Mouse (Mus musculus) megakaryocyte, adult 5-6 weeks (primary cell): Measurements from ENCODE around the gene Adgre5. TPM values are rescaled to one million over a fixed set of nuclear protein-coding genes. Genes with fewer than 3 reads are reported as not detected.

Experiments used
- ATAC-seq: 2 replicates; pipeline ENCODE4 v1.8.0; 2016; ENCODE audit warnings: mild to moderate bottlenecking, inconsistent platforms; ENCODE audit not compliant: poor library complexity, severe bottlenecking
- total RNA-seq, 2 experiments: library from RNA; stranded (forward) in 1 of 2; stranded (reverse) in 1 of 2; fragments of 153-499, 151-499 nt in 1 of 2; fragments of 221-1000, 200-1000 nt in 1 of 2; gene quantifications; 2 replicates each; pipeline versions ENCODE4 v1.2.3 to v1.2.4; 2015 to 2017

The Adgre5 gene
- total RNA-seq, 2 experiments from 2014 or later: 242 to 299 TPM

- ATAC-seq: peak; percentile 85
Observed at GRCm38 (mm10) chr8:83724697-83725482, 16.2 kb downstream of the Adgre5 start.

GRCm38 (mm10) chr8:83723447-83724083 lies 17.6 kb downstream of the Adgre5 start:
- ATAC-seq: no peak

GRCm38 (mm10) chr8:83722631-83723030 lies 18.5 kb downstream of the Adgre5 start:
- no peak for ATAC-seq

GRCm38 (mm10) chr8:83721405-83722025 lies 19.6 kb downstream of the Adgre5 start:
- peak; percentile 28 for ATAC-seq

GRCm38 (mm10) chr8:83719693-83720092 lies 21.4 kb downstream of the Adgre5 start:
- ATAC-seq: no peak

- ATAC-seq: no peak
Observed at GRCm38 (mm10) chr8:83719048-83719447, 22.1 kb downstream of the Adgre5 start.

- ATAC-seq: no peak
Observed at GRCm38 (mm10) chr8:83716563-83716962, 24.6 kb downstream of the Adgre5 start.

- ATAC-seq: no peak
Observed at GRCm38 (mm10) chr8:83715771-83716170, 25.4 kb downstream of the Adgre5 start.

GRCm38 (mm10) chr8:83715031-83715690 lies 26.0 kb downstream of the Adgre5 start, which contains the start of gene Ddx39:
Gene Ddx39, plus strand, starts transcription at chr8:83715177.
- ATAC-seq: peak; percentile 96

GRCm38 (mm10) chr8:83714676-83715030 lies 26.5 kb downstream of the Adgre5 start:
- ATAC-seq: no peak; the same call in 1 of the 2 replicates

- ATAC-seq: no peak
Observed at GRCm38 (mm10) chr8:83707554-83707953, 33.6 kb downstream of the Adgre5 start.

GRCm38 (mm10) chr8:83706411-83706810 lies 34.7 kb downstream of the Adgre5 start:
- no peak for ATAC-seq

- ATAC-seq: no peak
Observed at GRCm38 (mm10) chr8:83703426-83703825, 37.7 kb downstream of the Adgre5 start.

GRCm38 (mm10) chr8:83700423-83701085 lies 40.6 kb downstream of the Adgre5 start:
- ATAC-seq: no peak

GRCm38 (mm10) chr8:83699566-83699965 lies 41.6 kb downstream of the Adgre5 start:
- ATAC-seq: peak; percentile 22; the same call in 1 of the 2 replicates

GRCm38 (mm10) chr8:83698661-83699453 lies 42.3 kb downstream of the Adgre5 start, which contains the start of gene Pkn1:
Gene Pkn1, minus strand, starts transcription at chr8:83699179.
- peak; percentile 57 for ATAC-seq

GRCm38 (mm10) chr8:83698291-83698660 lies 42.9 kb downstream of the Adgre5 start:
- peak; percentile 68 for ATAC-seq

GRCm38 (mm10) chr8:83697374-83698220 lies 43.5 kb downstream of the Adgre5 start:
- ATAC-seq: peak; percentile 11; the same call in 1 of the 2 replicates
